Mouse (Mus musculus): ENCODE results near the gene Arid3b. TPM values are rescaled to one million over a fixed set of nuclear protein-coding genes. Genes with fewer than 3 reads are reported as not detected.
A peak's percentile ranks its signal among the peaks of the same experiment; 100 is the strongest.

Arid3b gene
- polyA plus RNA-seq, 1 experiment from 2014 or later: 7.0 TPM

DNA sequence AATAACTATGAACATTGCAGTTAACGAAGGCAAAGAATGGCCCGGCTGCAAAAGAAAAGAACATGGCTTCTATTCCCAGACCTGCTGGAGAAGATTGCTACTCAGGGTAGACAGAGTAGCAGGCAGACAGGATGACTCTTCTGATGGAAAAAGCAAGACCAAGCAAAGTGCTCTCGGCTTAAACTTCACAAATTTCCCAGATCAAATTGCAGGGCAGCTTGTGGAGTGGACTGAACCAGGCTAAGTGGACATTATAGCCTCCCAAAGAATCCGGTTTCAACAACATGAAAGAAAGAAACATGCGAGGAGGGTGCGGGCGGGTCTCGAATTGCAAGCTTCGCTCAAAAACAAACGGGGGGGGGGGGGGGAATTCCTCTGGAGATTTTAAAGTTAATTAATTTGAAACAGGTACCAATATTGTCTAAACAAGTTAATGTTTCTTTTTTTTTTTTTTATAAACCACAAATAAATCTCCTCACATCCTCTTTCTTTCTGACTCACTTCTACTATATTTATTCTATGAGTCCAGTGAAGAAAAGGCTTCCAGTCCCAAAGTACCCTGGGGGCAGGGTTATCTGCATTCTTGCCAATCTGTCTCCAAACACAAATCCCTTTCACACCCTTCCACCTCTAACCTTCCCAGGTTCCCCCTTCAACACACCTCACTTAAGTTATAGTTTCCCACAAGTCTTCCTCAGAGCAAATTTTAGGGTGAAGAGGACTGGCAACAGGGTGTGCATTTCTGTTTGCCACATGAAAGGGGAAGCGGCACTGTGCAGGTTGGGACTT is 1.8 kb downstream of the Arid3b start:
- DNase-seq (ENCODE audit: low spot score) (no peak), ATAC-seq (no peak)
- no peak overlapping the region for H3K27ac ChIP-seq (ENCODE audit: low read depth, low read length)
- no peaks in the 10 kb centered on the region for H3K9me3 ChIP-seq (replicated peaks; ENCODE audit: control insufficient read depth, low read length)
- H3K36me3 ChIP-seq (ENCODE audit: control insufficient read depth, insufficient read depth, low read length): peaks cover 7% of the 10 kb centered on the region
- peak overlapping the region; percentile 63; the same call in 1 of the 2 replicates for H3K4me3 ChIP-seq (ENCODE audit: low read depth, low read length)
- H3K4me1 ChIP-seq (ENCODE audit: control insufficient read depth, insufficient read depth, low read length): peaks cover 43% of the 10 kb centered on the region
- H3K9ac ChIP-seq (ENCODE audit: low read length): no peak overlapping the region
- WGBS: 18% methylated on average over 11 of the region's 11 CpGs
- peak overlapping the region; percentile 70 for H3K4me2 ChIP-seq (ENCODE audit: low read length)
- no peaks in the 10 kb centered on the region for H3K27me3 ChIP-seq (replicated peaks; ENCODE audit: control insufficient read depth, insufficient read depth, low read length)

DNA sequence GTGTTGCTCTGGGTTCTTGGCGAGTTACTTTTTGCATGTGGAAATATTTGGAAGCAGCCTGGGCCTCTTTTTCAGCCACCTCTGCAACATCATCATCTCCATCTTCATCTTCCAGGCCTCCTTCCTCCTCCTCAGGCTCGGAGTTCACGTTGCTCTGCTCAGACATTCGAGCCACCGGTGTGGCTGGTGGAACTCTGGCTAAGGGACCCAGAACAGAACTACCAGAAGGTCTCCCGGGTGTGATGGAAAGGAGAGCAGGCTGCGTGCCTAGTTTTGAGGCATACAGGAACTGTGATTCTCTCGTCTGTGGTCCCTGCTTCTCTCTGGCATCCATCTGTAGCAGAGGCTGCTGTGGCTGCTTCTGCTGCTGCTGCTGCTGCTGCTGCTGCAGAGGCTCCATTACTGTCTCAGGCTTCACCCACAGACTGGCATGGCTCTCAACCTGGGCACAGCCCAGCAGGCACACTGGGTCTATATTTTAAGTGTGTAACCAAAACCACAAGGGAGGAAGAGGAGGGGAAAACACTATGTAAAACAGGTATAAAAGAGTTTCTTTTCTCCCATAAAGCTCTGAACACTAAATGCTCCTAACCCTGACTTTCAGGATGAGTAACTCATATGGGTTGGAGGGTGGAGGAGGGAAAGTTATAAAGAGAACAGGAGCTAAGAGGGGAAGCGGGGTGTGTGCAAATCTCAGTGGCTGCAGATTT is 2.7 kb downstream of the Arid3b start:
- no peak overlapping the region for H3K4me2 ChIP-seq (ENCODE audit: low read length)

DNA sequence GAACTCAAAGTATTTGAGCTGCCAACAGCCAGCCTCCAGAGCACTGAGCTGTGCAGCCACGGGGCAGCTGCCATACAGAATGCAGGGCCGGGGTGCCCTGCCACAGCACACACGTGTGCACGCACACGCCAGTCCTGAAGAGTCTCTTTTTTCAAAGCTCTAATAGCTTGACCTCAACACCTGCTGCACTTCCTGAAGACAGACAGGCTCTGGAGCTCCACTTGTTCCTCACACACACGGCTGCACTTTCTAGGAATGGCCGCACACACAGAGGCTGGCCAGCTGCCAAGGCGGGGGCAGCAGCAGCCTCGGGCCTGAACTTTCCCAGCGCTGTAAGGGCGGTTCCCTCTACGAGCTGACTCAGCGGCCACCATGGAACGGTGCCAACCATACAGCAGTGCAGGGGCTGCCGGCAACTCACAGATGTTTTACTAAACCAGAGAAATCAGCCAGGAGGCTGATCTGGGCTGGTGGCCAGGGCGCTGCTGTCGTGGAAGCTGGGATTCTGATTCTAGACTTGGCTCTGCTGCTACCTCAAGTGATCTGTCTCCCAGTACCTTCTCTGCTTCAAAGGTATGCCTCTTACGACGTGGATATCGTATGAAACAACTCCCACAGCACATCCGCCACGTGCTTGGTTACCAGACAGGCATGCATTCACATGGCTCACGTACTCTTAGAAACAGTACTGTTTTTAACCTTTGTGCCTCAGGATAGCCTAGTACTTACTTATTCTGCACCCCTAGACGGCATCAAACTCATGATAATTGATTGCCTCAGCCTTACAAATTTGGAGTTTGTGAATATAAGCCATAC is 5.1 kb downstream of the Arid3b start:
- Histone ChIP-seq H3K27me3 (replicated peaks; ENCODE audit: control insufficient read depth, insufficient read depth, low read length) (no peaks in the 10 kb centered on the region), H3K4me2 (ENCODE audit: low read length) (peak overlapping the region; percentile 46), H3K27ac (ENCODE audit: low read depth, low read length) (peak overlapping the region; percentile 44; the same call in 1 of the 2 replicates), H3K36me3 (ENCODE audit: control insufficient read depth, insufficient read depth, low read length) (peaks cover 7% of the 10 kb centered on the region), H3K9ac (ENCODE audit: low read length) (no peak overlapping the region; the same call in 1 of the 2 replicates), H3K4me3 (ENCODE audit: low read depth, low read length) (no peak overlapping the region), H3K4me1 (ENCODE audit: control insufficient read depth, insufficient read depth, low read length) (peaks cover 49% of the 10 kb centered on the region), H3K9me3 (replicated peaks; ENCODE audit: control insufficient read depth, low read length) (no peaks in the 10 kb centered on the region)
- ATAC-seq: peak; percentile 93
- peak; percentile 97 for DNase-seq (ENCODE audit: low spot score)
- 6% methylated on average over 24 of the region's 24 CpGs for WGBS

More for the DNA sequence above, 2.7 kb downstream of the Arid3b start:
- ATAC-seq (no peak), DNase-seq (ENCODE audit: low spot score) (no peak)
- 86% methylated on average over 9 of the region's 9 CpGs for WGBS
- H3K27ac ChIP-seq (ENCODE audit: low read depth, low read length): no peak overlapping the region
- 0 out of 2 replicates have a peak overlapping the region, but pooled peaks have one; percentile 6 for H3K9ac ChIP-seq (ENCODE audit: low read length)
- peaks cover 52% of the 10 kb centered on the region for H3K4me1 ChIP-seq (ENCODE audit: control insufficient read depth, insufficient read depth, low read length)
- no peak overlapping the region for H3K4me3 ChIP-seq (ENCODE audit: low read depth, low read length)
- H3K36me3 ChIP-seq (ENCODE audit: control insufficient read depth, insufficient read depth, low read length): peaks cover 7% of the 10 kb centered on the region
- H3K27me3 ChIP-seq (replicated peaks; ENCODE audit: control insufficient read depth, insufficient read depth, low read length): no peaks in the 10 kb centered on the region
- no peaks in the 10 kb centered on the region for H3K9me3 ChIP-seq (replicated peaks; ENCODE audit: control insufficient read depth, low read length)

DNA sequence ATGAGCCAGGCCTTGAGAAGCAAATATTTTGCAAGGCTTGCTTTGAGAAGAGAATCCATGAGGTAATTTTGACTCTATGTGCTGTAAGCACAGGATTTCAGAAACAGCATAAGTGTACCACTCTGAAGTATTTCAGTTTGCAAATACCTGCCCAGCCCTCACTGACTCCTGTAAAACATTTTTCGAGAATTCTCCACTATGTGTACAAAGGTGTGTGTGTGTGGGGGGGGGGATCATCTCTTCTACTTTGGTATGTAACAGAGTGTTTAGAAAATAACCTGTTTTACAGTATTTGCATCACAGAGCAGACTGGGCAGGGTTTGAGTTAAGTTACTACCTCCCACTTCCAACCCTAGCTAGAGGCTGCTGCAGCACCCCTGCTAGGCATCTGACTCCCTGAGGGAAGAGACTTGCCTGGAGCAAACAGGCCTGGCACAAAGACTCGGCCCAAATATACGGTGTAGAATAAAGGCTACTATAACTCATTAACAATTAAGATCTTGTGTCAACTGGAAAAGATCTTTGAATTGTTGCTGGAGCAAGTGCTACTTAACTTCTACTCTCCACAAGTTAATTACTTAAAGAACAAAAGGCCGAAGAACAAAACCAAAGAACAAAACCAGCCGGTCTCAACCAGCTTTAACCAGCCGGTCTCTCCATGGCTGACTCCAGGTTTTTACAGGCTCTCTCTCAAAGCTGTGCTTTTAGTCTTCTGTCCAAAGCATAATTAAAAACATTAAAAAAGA is 6.6 kb downstream of the Arid3b start:
- 14% methylated on average over 6 of the region's 6 CpGs for WGBS
- Histone ChIP-seq H3K4me3 (ENCODE audit: low read depth, low read length) (no peak overlapping the region), H3K27me3 (replicated peaks; ENCODE audit: control insufficient read depth, insufficient read depth, low read length) (no peaks in the 10 kb centered on the region), H3K9ac (ENCODE audit: low read length) (0 out of 2 replicates have a peak overlapping the region, but pooled peaks have one; percentile 5), H3K4me1 (ENCODE audit: control insufficient read depth, insufficient read depth, low read length) (peaks cover 40% of the 10 kb centered on the region), H3K36me3 (ENCODE audit: control insufficient read depth, insufficient read depth, low read length) (peaks cover 7% of the 10 kb centered on the region), H3K9me3 (replicated peaks; ENCODE audit: control insufficient read depth, low read length) (no peaks in the 10 kb centered on the region), H3K27ac (ENCODE audit: low read depth, low read length) (no peak overlapping the region), H3K4me2 (ENCODE audit: low read length) (peak overlapping the region; percentile 46; the same call in 1 of the 2 replicates)
- DNase-seq (ENCODE audit: low spot score) (peak; percentile 47), ATAC-seq (no peak)

DNA sequence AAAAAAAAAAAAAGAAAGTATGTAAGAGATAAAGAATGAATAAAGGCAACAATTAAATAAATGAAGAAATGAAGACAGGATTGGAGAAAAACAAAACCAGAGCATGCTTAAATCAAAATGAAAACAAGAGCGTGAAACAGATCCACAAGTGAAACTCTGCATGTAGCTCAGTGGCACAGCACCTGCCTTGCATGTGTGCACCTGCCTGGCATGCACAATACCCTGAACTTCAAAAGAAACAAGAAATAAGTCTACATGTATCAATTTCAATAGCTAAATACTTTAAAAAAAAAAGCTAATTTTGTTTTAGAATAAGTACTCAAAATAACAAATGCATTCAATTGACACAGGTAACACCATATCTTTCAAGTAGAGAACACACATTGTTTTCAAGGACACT is 13.2 kb downstream of the Arid3b start:
- no peak overlapping the region for H3K4me2 ChIP-seq (ENCODE audit: low read length)
- no peak for DNase-seq (ENCODE audit: low spot score)
- 97% methylated on average over 1 of the region's 1 CpGs for WGBS
- no peak for ATAC-seq
- H3K4me1 ChIP-seq (ENCODE audit: control insufficient read depth, insufficient read depth, low read length): peaks cover 2% of the 10 kb centered on the region; the same call in 1 of the 2 replicates
- H3K9ac ChIP-seq (ENCODE audit: low read length): no peak overlapping the region
- no peaks in the 10 kb centered on the region for H3K27me3 ChIP-seq (replicated peaks; ENCODE audit: control insufficient read depth, insufficient read depth, low read length)
- H3K4me3 ChIP-seq (ENCODE audit: low read depth, low read length): no peak overlapping the region
- H3K9me3 ChIP-seq (replicated peaks; ENCODE audit: control insufficient read depth, low read length): no peaks in the 10 kb centered on the region
- no peaks in the 10 kb centered on the region; the same call in 1 of the 2 replicates for H3K36me3 ChIP-seq (ENCODE audit: control insufficient read depth, insufficient read depth, low read length)
- H3K27ac ChIP-seq (ENCODE audit: low read depth, low read length): no peak overlapping the region

DNA sequence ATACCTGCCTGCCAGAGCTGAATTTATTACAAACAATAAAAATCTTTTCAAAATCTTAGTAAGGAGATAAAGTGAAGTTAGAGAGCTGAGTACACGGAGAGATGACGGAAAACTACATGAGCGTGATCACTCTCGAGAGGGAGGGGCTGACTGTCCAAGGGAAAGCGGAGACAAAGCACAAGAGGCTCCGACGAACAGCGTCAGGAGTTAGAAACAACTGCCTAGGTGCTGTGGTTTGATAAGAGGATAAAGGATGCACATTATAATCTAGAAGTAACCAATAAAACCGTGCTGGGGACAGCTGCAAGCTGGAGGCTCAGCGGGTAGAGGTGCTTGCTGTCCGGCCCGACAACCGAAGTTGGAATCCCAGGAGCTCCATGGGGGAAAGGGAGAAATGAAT is 13.8 kb downstream of the Arid3b start:
- DNase-seq (ENCODE audit: low spot score) (no peak), ATAC-seq (no peak)
- WGBS: 79% methylated on average over 13 of the region's 13 CpGs
- Histone ChIP-seq H3K27me3 (replicated peaks; ENCODE audit: control insufficient read depth, insufficient read depth, low read length) (no peaks in the 10 kb centered on the region), H3K27ac (ENCODE audit: low read depth, low read length) (no peak overlapping the region), H3K4me1 (ENCODE audit: control insufficient read depth, insufficient read depth, low read length) (peaks cover 1% of the 10 kb centered on the region; the same call in 1 of the 2 replicates), H3K4me2 (ENCODE audit: low read length) (no peak overlapping the region), H3K36me3 (ENCODE audit: control insufficient read depth, insufficient read depth, low read length) (no peaks in the 10 kb centered on the region; the same call in 1 of the 2 replicates), H3K4me3 (ENCODE audit: low read depth, low read length) (no peak overlapping the region), H3K9ac (ENCODE audit: low read length) (no peak overlapping the region), H3K9me3 (replicated peaks; ENCODE audit: control insufficient read depth, low read length) (no peaks in the 10 kb centered on the region)

DNA sequence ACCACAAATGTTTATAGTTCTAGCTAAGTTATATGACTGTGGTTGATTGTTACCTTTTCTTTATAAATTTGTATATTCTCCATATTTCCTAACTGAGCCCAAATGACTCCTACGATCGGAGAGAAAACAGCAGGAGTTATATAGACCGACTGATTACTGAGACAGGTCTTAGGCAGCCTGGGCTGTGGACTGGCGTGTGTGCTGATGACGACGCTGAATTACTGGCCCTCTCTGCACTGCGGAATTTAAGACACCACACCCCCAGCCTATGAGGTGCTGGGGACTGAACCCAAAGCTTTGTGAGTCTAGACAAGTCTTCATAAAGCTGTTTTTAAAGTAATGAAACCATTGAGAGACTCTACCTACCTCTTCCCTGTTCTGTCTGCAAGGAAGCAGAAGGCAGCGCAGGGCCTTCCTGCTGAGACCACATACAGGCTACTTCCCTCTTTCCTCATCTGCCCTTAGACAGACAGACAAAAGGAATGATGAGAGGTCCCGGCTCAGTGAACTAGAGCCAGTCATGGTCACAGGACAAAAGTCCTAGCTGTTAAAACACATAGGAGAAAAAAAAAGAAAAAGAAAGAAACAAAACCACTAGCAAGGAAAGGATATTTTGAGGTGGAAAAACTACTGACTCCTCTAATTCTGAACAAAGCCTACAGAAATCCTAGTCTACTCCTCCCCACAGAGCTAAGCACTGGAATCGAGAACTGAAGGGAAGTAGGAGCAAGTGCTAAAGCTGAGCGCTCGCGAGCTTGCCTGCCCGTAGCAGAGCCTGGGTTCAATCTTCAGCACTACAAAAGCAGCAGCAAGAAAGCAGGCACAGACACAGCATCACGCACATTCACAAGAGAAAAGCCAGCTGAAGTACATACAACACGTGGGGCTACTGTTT is 16.2 kb downstream of the Arid3b start:
- peaks cover 10% of the 10 kb centered on the region for H3K4me1 ChIP-seq (ENCODE audit: control insufficient read depth, insufficient read depth, low read length)
- H3K27me3 ChIP-seq (replicated peaks; ENCODE audit: control insufficient read depth, insufficient read depth, low read length): no peaks in the 10 kb centered on the region
- H3K27ac ChIP-seq (ENCODE audit: low read depth, low read length): no peak overlapping the region
- no peaks in the 10 kb centered on the region for H3K9me3 ChIP-seq (replicated peaks; ENCODE audit: control insufficient read depth, low read length)
- H3K4me2 ChIP-seq (ENCODE audit: low read length): no peak overlapping the region
- no peaks in the 10 kb centered on the region for H3K36me3 ChIP-seq (ENCODE audit: control insufficient read depth, insufficient read depth, low read length)
- H3K4me3 ChIP-seq (ENCODE audit: low read depth, low read length): no peak overlapping the region
- no peak for ATAC-seq
- no peak overlapping the region for H3K9ac ChIP-seq (ENCODE audit: low read length)
- no peak for DNase-seq (ENCODE audit: low spot score)
- 36% methylated on average over 16 of the region's 16 CpGs for WGBS

Data from forebrain, embryonic 14.5 days (tissue).